Mouse (Mus musculus): ENCODE data around the gene Prkag1.

The Prkag1 gene

DNA sequence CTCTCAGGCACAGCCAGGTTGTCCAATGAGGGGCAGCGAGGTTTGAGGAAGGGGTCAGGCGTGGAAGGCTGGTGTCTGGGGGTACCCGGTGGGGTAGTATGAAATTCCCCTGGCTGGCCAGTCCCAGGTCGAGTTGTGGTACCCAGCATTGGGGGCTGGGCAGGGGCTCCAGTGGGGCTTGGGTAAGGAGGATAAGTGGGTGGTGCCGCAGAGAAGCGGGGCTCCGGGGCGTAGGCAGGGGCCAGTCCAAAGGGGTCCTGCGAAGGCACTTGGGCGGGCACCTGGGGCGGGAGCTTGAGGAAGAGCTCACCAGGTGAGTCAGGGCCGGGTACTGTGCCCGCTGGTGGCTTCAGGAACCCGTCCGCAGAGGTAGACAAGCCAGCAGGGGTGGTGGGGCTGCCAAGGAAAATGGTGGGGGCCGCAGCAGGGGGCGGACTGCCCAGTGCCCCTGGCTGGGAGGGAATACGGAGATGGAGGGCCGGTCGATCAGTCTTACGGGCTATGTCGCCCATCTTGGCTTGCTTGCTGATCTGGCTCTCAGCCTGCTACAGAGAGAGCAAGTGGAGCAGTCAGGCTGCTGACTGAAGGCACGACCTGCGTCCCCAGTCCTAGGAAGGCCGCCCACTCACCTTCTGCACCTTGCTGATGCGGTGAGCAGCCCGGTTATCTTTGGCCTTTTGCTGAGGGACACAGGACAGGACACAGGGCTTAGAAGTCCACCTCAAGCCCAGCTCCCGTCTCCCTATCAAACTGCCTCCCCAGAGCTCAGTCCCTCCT, 22.0 kb upstream of the Prkag1 start:
- no peak for DNase-seq (ENCODE audit: extremely low spot score)

DNA sequence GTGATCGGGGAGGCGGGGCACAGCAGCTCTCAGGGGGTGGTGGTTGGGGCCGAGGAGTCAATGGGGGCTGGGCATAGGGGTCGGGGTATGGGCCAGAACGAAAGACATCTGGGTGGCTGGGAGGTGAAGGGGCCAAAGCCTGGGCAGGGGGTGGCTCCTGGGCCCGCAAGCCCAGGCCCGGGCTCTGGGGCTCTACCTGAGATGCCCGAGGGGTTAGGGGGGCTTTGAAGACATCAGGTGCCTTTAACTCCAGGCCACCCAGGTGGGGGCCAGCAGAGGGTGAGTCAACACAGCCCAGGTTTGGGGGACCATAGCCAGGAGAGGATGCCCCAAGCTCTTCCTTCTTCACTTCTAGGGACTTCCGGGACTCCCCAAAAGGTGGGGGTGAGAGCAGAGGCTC, 21.4 kb upstream of the Prkag1 start:
- DNase-seq (ENCODE audit: extremely low spot score) = no peak

DNA sequence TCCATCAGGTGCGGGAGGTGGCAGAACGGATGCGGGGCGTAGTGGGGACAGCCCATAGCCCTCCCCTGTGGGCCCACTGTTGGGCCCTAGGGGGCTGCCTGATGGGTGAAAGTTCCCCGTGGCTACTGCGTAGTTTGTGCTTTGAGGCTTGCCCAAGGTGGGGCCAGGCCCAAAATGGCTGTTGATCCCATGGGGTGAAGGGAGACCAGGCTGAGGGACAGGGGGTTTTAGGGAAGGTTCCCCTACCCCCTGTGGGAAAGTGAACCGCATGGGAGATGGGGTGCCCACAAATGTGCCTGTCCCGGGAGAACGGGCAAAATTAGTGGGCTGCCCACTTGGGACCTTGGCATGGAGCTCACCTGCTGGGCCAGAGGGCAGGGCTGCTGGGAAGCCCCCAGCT, 20.8 kb upstream of the Prkag1 start:
- DNase-seq (ENCODE audit: extremely low spot score) = no peak

DNA sequence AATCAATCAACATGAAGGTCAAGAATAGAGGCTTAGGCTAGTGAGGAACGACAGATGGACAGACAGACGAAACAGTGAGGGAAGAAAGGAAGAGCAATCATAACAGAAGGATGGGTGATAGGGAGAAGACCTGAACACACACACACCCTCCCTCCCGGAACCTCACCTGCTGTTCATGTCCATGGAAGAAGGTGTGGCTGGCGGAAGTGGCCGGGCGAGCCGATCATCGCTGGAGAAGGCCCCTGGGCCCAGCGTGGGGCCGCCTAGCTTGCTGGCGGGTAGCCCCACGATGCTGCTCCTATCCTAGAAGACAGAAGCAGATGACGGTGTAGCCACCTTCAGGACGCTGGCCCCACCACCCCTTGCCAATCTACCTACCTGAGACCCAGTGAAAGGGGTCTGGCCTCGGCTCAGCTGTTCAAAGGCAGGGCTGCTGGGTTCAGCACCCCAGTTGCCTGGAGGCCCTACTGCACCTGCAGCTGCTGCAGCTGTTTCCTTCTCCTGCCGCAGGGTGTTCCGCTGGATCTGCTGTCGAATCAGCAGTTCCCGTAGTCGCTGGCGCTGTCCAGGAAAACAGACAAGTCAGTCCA, 20.0 kb upstream of the Prkag1 start:
- DNase-seq (ENCODE audit: extremely low spot score) = no peak

DNA sequence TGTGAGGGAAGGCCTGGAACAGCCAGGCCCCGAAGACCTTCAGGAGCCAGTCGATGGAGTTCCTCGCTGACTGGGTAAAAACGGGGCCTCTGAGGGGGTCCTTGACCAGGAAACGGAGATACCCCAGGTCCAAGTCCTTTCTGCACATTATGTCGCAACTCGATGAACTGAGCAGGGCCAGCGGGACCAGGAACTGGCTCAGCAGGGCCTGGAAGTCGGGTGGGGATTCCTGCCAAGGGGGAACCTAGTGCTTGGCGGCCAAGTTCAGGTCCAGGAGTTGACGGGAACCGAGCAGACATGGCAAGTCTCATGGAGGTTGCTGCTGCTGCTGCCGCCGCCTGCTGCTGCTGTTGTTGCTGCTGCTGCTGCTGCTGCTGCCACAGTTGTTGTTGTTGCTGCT, 19.3 kb upstream of the Prkag1 start:
- no peak for DNase-seq (ENCODE audit: extremely low spot score)

DNA sequence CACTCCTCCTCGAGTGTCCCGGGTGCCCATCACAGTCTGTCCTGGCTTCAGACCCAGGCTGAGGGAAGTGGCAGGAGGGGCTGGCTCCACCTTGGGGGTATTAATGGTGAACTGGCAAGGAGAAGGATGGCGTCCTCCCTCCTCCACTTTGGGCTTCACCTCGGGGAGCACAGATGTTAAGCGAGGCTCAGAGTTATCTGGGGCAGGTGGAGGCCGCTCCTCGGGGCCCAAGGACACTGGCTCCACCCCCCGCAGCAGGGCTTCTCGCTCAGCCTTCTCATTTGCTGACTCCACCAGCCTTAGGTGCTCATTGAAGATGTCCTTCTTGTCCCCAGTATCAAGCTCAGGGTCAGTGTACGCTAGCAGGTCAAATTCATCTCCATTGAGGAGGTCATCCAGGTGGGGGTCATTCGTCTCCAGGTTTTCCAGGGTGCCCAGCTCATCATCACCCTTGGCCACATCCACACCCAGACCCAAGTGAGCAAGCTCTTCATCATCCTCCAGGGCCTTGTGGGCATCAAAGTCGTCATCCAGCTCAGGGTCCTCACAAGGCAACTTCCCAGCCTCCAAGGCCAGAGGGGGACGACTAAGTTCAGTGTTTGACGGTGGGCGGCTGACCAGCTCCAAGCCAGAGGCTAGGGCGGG, 18.8 kb upstream of the Prkag1 start:
- no peak for DNase-seq (ENCODE audit: extremely low spot score)

DNA sequence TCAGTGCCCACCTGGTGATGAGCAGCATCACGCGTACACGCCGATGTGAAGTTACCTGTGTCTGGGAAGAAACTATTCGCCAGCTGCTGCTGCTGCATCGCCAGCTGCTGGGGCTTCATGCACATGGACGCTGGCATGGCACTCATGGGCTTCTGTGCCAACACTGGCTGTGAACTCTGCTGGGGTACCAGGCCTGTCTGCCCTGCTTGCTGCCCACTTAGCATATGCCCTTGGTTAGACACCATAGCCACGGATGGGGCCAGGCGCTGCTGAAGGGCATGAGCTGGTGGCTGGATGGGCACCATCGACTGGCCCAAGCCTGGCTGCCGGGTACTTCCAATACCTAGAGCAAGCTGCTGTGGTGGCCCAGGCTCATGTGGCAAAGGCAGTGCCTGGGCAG, 17.8 kb upstream of the Prkag1 start:
- DNase-seq (ENCODE audit: extremely low spot score) = no peak

DNA sequence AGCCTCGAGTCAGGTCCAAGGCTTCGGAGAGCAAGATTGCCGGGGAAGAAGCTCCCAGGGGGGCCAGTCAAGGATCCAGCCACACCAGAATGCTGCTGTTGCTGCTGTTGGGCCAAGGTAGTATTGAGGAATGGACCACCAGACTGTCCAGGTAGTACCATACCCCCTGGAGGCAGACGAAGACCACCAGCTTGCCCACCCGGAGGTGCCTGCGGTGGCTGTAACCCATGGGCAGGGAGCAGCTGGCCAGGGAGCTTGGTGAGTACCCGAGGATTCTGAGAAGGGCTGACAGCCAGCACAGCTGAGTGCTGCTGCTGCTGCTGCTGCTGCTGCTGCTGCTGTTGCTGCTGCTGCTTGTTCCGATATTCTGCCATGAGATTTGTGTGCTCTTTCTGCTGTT, 14.8 kb upstream of the Prkag1 start:
- DNase-seq (ENCODE audit: extremely low spot score) = no peak

DNA sequence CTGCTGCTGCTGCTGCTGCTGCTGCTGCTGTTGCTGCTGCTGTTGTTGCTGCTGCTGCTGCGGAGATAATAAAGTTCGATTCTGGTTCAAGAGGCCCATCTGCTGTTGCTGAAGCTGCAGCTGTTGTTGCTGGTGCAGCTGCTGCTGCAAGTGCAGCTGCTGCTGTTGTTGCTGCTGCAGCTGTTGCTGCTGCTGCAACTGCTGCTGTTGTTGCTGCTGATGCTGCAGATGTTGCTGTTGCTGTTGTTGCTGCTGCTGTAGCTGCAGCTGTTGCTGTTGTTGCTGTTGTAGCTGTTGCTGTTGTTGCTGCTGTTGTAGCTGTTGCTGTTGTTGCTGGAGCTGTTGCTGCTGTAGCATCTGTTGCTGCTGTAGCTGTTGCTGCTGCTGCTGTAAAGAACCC, 13.8 kb upstream of the Prkag1 start:
- no peak for DNase-seq (ENCODE audit: extremely low spot score)

DNA sequence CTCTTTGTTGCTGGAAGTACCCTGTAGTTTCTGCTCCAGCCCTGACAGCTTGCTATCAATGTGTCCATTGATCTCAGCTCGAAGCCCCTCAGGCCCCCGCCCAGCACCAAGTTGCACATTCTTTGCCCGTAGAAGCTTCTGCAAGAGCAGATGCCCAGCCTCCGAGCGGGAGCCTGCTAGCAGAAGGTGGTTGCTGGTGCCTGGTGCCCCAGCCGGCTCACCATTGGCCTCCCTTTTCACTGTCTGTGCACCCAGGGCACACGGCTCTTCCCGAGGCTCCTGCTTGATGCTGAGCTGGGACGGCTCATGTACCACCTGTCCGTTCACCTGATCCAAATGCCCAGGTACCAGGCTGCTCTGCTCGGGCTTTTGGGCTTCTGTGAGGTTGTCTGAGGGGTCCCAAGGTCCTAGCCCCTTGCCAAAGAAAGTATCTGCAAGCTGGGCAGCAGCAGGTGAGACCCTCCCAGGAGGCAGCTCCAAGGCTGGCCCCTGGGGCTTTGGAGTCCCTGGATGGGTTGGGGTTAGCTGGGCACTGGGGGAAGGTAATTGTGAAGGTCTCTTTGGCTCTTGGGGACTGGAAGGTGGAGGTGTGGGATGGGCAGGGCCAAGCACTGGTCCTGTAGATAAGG, 12.4 kb upstream of the Prkag1 start:
- no peak for DNase-seq (ENCODE audit: extremely low spot score)

DNA sequence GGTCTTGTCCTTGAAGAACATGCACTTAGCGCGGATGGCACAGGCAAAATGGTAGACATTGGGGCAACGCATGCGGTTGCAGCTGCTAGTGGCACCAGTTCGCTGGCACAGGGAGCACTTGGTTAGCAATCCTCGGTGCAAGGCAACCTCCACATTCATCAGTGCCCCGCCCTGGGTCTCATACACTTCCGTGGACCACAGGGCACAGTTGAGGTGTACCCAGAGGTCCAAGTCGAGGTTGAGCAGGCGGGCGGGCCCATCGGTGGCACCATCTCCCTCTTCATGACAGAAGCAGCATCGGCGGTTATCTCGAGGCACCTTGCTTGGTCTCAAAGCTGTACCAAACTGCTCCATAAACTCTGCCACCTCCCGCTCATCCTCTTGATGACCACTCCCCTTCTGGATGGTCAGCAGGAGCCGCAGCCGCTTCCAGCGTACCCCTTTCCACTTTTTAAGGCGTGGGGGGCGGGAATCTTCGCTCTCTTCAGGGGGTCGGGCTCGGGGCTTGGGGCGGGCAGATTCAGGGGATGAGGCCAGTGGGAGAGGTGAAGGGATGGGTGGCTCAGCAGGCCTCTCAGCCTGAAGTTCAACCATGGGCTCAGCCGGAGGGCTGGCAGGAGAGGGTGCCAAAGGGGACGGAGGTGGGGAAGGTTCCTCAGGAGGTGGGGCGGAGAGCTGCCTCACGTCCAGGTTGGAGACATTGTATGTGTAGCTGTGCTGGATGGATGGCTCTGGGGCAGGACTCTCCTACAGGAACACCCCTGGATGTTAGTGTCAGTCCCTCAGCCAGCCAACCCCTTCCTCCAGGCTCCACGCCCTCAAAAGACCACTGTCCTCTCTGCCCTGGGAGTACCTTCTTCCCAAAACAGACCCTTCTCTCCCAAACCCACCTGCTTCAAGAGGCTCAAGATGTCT, 8.6 kb upstream of the Prkag1 start:
- DNase-seq (ENCODE audit: extremely low spot score) = no peak

DNA sequence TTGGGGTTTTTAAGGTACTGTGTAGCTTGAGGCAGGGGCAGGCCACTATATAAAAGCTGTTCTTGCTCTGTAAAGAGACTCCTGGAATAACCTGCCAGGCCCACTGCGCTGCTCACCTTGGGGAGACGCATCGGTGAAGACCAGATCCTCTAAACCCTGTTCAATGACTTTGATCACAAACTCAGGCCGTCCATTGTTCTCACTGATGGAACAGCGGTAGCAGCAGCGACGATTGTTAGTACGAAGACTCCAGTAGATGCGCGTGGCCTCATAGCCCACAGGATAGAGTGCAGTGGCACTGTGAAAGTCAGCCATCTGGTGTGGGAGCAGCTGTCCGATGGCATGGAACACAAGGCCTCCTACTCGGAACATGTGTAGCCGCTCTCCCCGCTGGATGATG, 7.8 kb upstream of the Prkag1 start:
- no peak for DNase-seq (ENCODE audit: extremely low spot score)

DNA sequence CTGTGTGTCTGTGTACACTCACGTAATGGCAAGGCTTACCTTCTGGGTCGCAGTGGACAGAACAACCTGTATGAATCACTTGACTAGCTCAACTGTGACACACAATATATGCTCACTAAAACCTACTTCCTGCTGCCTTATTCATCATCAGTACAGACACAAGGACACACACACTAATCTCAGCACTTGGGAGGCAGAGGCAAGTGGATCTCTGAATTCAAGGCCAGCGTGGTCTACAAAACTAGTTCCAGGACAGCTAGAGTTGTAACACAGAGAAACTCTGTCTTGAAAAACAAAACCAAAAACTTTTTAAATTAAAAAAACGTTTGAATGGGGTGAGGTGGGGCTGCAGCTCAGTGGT, 6.4 kb upstream of the Prkag1 start:
- no peak for DNase-seq (ENCODE audit: extremely low spot score)

DNA sequence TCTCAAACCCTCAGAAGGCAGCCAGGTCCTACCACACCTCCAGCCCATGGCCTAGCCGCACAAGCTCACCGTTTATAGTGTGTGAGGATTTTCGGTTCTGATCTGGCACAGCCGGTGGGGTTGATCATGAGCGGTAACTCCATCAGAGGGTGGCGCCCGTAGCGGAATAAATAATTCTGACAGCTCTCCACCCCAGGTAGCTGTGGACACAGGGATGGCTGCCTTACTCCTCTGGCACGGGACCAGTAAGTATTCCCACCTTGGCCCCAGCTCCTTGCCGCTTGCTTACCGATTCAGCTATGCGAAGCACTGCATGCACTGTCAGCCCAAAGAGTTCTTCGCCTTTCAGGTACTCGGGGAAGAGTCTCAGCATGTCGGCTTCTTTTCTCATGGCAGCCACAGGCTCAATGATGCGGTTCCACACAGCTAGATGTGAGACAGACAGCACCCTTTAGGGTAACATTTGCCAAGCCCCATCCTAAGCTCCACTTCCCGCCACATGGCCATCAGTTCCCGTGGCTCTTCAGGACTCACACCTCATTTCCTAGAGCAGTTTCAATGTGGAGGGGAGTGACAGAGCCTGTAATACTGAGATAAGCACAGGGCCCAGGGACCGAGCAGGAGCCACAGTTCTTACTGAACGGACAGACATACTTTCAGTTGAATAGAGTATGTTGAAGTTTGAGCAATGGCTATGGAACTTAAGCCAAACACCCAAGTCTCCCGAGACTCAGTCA, 5.9 kb upstream of the Prkag1 start:
- no peak for DNase-seq (ENCODE audit: extremely low spot score)

DNA sequence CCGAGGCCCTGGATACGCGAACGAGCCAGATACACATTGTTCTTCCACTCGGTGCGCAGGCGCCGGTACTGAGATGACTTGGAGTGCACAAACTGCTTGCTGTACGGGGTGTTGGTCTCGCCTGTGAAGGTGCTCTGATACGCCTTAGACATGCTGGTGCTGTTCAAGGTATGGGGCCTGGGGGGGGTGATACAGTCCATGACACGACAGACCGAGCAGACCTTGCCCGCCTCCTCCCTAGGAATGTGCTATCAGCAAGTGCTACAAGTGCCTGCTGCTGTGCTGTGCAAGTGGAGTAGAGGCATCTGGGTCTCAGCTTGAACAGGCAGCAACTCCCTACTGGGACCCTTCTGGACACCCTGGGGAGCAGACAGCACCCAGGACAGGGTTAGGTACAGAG, 4.0 kb upstream of the Prkag1 start:
- DNase-seq (ENCODE audit: extremely low spot score) = no peak

DNA sequence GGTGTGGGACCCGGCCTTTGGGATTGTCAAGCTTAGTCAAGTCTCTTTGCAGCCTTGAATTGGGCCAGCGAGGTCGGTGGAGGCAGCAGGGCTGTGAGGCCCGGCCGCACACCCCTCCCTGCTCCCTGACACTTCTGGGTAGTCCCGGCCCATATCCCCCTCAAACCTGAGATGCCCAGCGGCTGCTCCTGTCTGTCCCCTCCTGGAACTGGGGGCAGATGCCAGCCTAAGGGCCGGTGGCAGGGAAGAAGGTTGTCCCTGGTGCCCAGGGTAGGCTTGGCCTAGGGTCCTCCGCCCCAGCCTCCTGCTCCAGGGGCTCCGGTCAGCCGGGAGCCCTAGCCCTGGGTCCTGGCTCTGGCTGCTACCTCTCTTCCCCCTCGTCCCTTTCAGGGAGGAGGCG, 2.7 kb upstream of the Prkag1 start:
- no peak for DNase-seq (ENCODE audit: extremely low spot score)

DNA sequence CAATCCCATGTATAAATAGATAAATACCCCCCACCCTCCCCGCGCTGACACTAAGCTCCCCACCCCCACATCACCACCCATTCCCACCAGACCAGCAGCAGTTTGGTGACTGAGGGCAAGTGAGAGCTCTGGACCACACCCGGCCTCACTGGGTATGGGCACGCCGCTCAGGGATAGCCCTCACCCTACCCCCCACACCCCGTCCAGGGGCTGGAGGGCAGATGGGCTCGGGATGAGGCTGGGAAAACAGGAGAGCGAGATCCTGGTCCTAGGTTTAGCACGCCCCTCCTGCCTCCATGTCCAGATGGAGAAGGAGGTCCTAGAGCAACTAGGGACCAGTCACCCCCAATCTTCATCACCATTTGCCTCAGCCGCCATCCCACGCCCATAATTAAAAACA, 2.0 kb upstream of the Prkag1 start:
- DNase-seq (ENCODE audit: extremely low spot score) = no peak

DNA sequence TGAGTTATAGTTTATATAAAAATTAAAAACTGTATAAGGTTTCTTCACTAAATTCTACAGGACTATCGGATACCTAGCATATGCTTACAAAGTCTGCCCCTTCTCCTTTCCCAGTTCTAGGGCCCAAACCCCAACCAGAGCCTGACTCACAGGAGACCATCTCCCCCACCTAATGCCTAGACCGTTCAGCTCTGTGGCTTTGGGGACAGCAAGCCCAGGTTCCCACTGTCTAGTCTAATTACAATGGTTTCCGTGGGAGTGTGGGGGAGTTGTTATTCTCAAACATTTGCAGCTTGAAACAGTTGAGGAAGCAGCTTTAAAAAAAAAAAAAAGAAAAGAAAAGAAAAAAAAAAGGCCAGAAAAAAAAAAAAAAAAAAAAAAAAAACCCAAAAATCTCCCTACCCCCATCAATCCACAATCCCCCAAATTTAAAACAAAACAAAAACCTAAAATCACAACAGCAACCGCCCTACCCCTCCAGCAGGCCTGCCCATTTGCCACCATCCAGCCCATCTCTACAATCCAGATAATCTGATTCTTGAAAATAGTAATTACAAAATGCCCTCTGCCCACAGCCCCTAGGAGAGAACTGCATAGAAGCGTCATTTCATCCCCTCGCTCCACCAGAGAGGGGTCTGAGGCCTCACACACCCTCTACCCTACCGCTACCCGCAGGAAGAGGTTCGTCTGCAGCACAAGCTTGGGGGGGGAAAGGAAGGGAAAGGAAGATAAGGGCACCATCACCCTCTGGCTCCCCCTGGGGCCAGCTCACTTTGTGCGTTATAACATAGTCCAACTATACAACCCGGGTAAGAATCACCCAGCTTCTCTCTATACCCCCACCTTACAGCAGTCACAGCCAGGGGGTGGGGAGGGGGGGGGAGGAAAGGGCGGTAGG, 1.1 kb upstream of the Prkag1 start:
- DNase-seq (ENCODE audit: extremely low spot score) = no peak

DNA sequence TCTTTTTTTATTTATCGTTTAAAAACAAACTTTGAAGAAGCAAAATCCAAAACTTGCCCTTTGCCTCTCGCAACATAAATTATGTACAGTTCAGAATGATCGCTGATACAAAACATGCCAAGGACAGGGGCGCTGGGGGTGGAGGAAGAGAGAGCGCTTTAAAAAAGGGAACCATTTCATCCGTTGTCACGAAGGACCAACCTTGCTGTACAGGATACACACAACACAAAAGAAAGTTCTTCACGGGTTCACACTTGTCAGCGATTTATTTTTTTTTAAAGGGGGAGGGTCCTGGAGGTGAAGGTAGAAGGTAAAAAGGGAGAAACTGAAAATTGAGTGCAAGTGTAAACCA, 339 bp upstream of the Prkag1 start:
- no peak for DNase-seq (ENCODE audit: extremely low spot score)

DNA sequence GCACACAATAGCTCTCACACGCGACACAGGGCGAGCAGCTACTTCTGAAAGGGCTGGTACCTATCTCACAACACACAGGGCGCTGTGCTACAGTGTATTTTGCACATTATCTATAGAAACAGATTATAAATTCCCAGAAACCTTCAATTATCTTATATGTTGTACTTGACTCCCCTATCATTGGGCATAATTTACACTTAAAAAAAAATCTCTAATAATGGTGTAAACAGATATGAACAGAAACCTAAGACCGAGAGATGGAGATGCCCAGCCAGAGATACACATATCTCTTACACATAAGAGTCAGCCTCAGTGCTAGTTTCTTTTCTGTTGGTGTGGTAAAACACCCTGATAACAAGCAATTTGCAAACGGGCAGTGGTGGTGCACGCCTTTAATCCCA, 3.7 kb downstream of the Prkag1 start:
- DNase-seq (ENCODE audit: extremely low spot score) = no peak
